Mouse (Mus musculus) heart, adult 2 months (tissue): Measurements from ENCODE around the gene Vps33a. TPM values are rescaled to one million over a fixed set of nuclear protein-coding genes. Genes with fewer than 3 reads are reported as not detected.

Source experiments
- DNase-seq, 2 experiments: peaks; one replicate each; pipeline ENCODE4 v3.0.0; 2021
- H3K27ac ChIP-seq: fragments of 200-600 bp; 2 replicates; pipeline ENCODE4 v1.8.1; 2022
- H3K27me3 ChIP-seq: fragments of 200-500 bp; 2 replicates; pipeline ENCODE4 v1.6.1; 2012; ENCODE audit warnings: mild to moderate bottlenecking, low read length, inconsistent platforms, mixed read lengths; ENCODE audit not compliant: control insufficient read depth, insufficient read depth
- H3K36me3 ChIP-seq: fragments of 200-500 bp; 2 replicates; pipeline ENCODE4 v1.6.1; 2012; ENCODE audit warnings: low read length, inconsistent platforms; ENCODE audit not compliant: control insufficient read depth, insufficient read depth
- H3K4me1 ChIP-seq: fragments of 200-500 bp; 2 replicates; pipeline ENCODE4 v1.6.1; 2011; ENCODE audit warnings: low read length; ENCODE audit not compliant: control insufficient read depth, insufficient read depth
- H3K4me3 ChIP-seq: fragments of 200-600 bp; 2 replicates; pipeline ENCODE4 v1.8.1; 2022
- H3K79me2 ChIP-seq: fragments of 200-500 bp; replicated peaks from 2 replicates; pipeline ENCODE4 v1.6.1; 2012; ENCODE audit warnings: mild to moderate bottlenecking, inconsistent platforms, low read length, moderate library complexity, mixed read lengths; ENCODE audit not compliant: control insufficient read depth, insufficient read depth
- H3K9ac ChIP-seq: fragments of 200-500 bp; 2 replicates; pipeline ENCODE4 v1.6.1; 2012; ENCODE audit warnings: low read depth, mild to moderate bottlenecking, control low read depth, inconsistent platforms, low read length, mixed read lengths
- CTCF ChIP-seq: fragments of 200-600 bp; IDR thresholded peaks from 2 replicates; pipeline ENCODE4 v1.8.1; 2022; ENCODE audit warnings: antibody characterized with exemption, mild to moderate bottlenecking, moderate library complexity
- EP300 ChIP-seq: fragments of 200-500 bp; IDR thresholded peaks from 2 replicates; pipeline ENCODE4 v1.6.1; 2011; ENCODE audit warnings: low read depth, low read length, control low read depth; ENCODE audit not compliant: insufficient read depth
- POLR2A ChIP-seq: fragments of 200-500 bp; IDR thresholded peaks from 2 replicates; pipeline ENCODE4 v1.6.1; 2011; ENCODE audit warnings: mild to moderate bottlenecking, low read depth, low read length, control low read depth; ENCODE audit not compliant: insufficient read depth
- WGBS: fragments of 180-500 bp; shearing (Covaris S2); methylation state at CpG from one replicate; pipeline ENCODE4 v1.1.7; 2018; 5-methylcytosine and 5-hydroxymethylcytosine counted together
- intact Hi-C: fragments of 180-260 bp; cut with DNase I; formaldehyde crosslinking; loops from one replicate; pipeline ENCODE4 v1.15.1; 2025
- polyA plus RNA-seq: library from polyadenylated mRNA; depleted of rRNA; stranded (reverse); fragments of >200 nt; gene quantifications from 2 replicates; pipeline ENCODE4 v1.2.3, GENCODE M21; 2012
- total RNA-seq, 2 experiments: library from RNA; stranded (reverse); gene quantifications; 2 replicates each; pipeline ENCODE4 v1.2.3; 2021

Gene Vps33a
- total and polyA plus RNA-seq, 3 experiments: 13.0 to 32.1 (median 26.2) TPM

DNA sequence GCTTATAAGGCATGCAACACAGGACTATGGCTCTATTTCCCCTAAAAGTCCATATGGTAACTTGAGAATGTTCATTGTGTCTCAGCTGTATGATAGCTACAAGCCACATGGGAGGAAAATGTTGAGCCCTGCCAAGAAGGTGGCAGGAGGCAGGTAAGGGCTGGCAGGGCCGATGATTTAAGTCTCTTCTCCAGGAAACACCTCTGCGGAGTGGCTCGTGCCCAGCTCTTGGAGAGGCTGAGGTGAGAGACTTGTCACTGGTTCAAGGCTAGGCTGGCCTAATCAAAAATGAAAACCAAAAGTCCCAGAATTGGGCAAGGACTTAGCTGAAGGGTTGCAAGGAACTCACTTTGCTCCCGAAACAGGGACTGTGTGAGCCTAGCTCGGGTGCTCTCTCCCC, 62.7 kb downstream of the Vps33a start, which contains the start of gene B3gnt4:
Gene B3gnt4, plus strand, starts transcription at position 301 of the 400 bp plus-strand sequence.
- WGBS: 83% methylated on average over 5 of the region's 5 CpGs
- no peak within 1 kb of the TSS for H3K27ac ChIP-seq
- no peaks in the 10 kb centered on the region for H3K27me3 ChIP-seq
- H3K4me1 ChIP-seq: peaks cover 2% of the 10 kb centered on the region; the same call in 1 of the 2 replicates
- no peak for DNase-seq
- no peaks in the 10 kb centered on the region for H3K36me3 ChIP-seq
- H3K79me2 ChIP-seq: no peaks in the 10 kb centered on the region
- H3K9ac ChIP-seq: no peak within 1 kb of the TSS
- no peak for TF ChIP-seq EP300
- intact Hi-C loops: no loop called here
- H3K4me3 ChIP-seq: no peak within 1 kb of the TSS

- no peaks in the 10 kb centered on the region for H3K36me3 ChIP-seq
- no peak overlapping the region for H3K27ac ChIP-seq
- DNase-seq: no peak
- peaks cover 2% of the 10 kb centered on the region; the same call in 1 of the 2 replicates for H3K4me1 ChIP-seq
- H3K27me3 ChIP-seq: no peaks in the 10 kb centered on the region
- TF ChIP-seq EP300 (no peak), CTCF (no peak), POLR2A (no peak)
- H3K9ac ChIP-seq: no peak overlapping the region
- H3K4me3 ChIP-seq: peak overlapping the region; percentile 54; the same call in 1 of the 2 replicates
- H3K79me2 ChIP-seq: no peaks in the 10 kb centered on the region
- 11% methylated on average over 12 of the region's 12 CpGs for WGBS
- intact Hi-C loops: no loop called here
These were observed 63.9 kb downstream of the Vps33a start for GRCm38 (mm10) chr5:123508921-123509320.

DNA sequence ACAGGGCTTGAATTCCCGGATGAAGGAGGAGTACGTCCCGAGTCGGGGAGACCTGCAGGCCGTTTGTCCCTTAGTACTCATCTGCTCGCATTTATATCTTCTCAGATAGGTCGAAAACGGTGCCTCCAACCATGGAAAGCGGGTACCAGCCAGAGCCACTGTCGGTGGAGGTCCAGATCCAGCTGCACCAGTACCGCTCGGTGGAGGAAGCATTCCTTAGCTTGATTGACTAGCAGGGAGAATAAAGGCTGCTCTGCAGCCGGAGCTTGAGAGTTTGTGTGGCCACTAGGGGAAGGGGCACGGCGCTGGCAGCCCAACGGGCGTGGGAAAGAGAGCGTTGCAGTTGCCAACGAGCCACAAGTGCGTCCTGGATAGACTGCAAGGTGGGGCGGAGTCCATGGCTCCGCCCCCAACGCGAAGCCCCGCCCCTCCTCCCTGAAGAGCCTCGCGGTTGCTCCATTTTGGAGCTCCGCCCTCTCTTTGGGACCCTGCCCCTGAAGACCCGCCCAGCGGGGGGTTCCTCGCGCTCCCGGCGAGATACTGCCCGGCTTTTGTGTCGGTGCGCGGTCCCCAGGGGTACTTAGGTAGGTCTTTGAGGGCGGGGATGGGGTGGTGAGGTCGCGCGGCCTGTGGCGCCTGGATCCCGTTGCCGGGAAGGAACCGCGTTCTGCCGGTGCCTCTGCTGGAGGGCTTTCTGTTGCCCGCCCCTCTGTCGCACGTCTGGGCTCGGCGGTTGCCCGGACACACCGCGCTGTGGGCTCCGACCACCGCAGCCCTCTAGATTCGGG, 64.7 kb downstream of the Vps33a start:
- H3K27me3 ChIP-seq: no peaks in the 10 kb centered on the region
- peak overlapping the region; percentile 45 for H3K9ac ChIP-seq
- TF ChIP-seq CTCF (peak; percentile 30; the same call in 1 of the 2 replicates), EP300 (no peak), POLR2A (no peak)
- under 1% methylated on average over 59 of the region's 59 CpGs for WGBS
- intact Hi-C loops: no loop called here
- H3K4me1 ChIP-seq: peaks cover 2% of the 10 kb centered on the region; the same call in 1 of the 2 replicates
- H3K4me3 ChIP-seq: peak overlapping the region; percentile 54
- peak; percentile 79 to 83 for DNase-seq
- no peaks in the 10 kb centered on the region for H3K36me3 ChIP-seq
- H3K79me2 ChIP-seq: no peaks in the 10 kb centered on the region
- H3K27ac ChIP-seq: no peak overlapping the region

- WGBS: 27% methylated on average over 4 of the region's 4 CpGs
- Histone ChIP-seq H3K27me3 (no peaks in the 10 kb centered on the region), H3K4me1 (peaks cover 6% of the 10 kb centered on the region), H3K9ac (no peak overlapping the region), H3K4me3 (no peak overlapping the region), H3K27ac (no peak overlapping the region), H3K36me3 (no peaks in the 10 kb centered on the region), H3K79me2 (no peaks in the 10 kb centered on the region)
- no peak for TF ChIP-seq CTCF
- no peak for TF ChIP-seq POLR2A
- no peak for TF ChIP-seq EP300
- intact Hi-C loops: no loop called here
- no peak for DNase-seq
These were observed 70.9 kb downstream of the Vps33a start for GRCm38 (mm10) chr5:123501973-123502372.

DNA sequence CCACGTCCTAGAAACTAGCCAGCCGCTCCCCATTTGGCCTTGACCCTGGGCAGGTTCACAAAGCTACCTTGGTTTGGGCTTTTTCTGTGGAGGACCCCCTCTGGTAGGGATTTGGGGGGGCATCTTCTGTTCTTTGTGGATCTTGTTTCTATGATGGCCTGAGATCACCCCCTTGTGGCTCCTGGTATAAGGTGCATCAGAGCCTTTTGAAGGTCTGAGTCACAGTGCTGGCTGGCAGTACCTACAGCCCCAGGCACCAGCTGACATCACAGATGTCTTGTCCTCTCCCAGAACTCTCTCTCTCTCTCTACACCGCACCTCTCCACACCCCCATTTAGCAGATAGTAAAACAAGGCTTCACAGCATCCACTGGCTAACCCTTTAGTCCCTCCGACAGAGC, 73.1 kb downstream of the Vps33a start:
- H3K9ac ChIP-seq: no peak overlapping the region
- peaks cover 6% of the 10 kb centered on the region for H3K4me1 ChIP-seq
- H3K36me3 ChIP-seq: no peaks in the 10 kb centered on the region
- TF ChIP-seq CTCF (peak; percentile 72), EP300 (0 out of 2 replicates have a peak, but pooled peaks have one; percentile 39), POLR2A (no peak)
- intact Hi-C loops: loop anchor here (1.0 to 2.0 kb wide), 2 partner anchors 55 to 123 kb away; no protein-coding TSS in a partner anchor
- H3K79me2 ChIP-seq: no peaks in the 10 kb centered on the region
- no peak overlapping the region for H3K4me3 ChIP-seq
- H3K27me3 ChIP-seq: no peaks in the 10 kb centered on the region
- 52% methylated on average over 4 of the region's 4 CpGs for WGBS
- H3K27ac ChIP-seq: no peak overlapping the region
- DNase-seq: peak in 1 of 2 experiments; percentile 25

GRCm38 (mm10) chr5:123489935-123490334, 82.9 kb downstream of the Vps33a start:
- intact Hi-C loops: no loop called here
- H3K27me3 ChIP-seq: no peaks in the 10 kb centered on the region
- TF ChIP-seq EP300 (peak; percentile 92), CTCF (no peak), POLR2A (peak; percentile 32; the same call in 1 of the 2 replicates)
- H3K79me2 ChIP-seq: no peaks in the 10 kb centered on the region
- peak; percentile 60 to 64 for DNase-seq
- H3K36me3 ChIP-seq: no peaks in the 10 kb centered on the region
- 40% methylated on average over 9 of the region's 9 CpGs for WGBS
- H3K9ac ChIP-seq: no peak overlapping the region
- peaks cover 7% of the 10 kb centered on the region for H3K4me1 ChIP-seq
- no peak overlapping the region for H3K27ac ChIP-seq
- H3K4me3 ChIP-seq: no peak overlapping the region
